Mouse (Mus musculus) kidney, postnatal 4 days (tissue): ENCODE data around the gene Trpm2.
"Not testable (repeated sequence)": the region's sequence is repeated elsewhere in the genome, so short reads cannot be mapped to it uniquely, and the experiment has no call there.

Experiments
- DNase-seq, 2 experiments: peaks; one replicate each; pipeline ENCODE4 v3.0.0; 2021; ENCODE audit warnings: mixed read lengths in 2 of 2

Trpm2 gene

GRCm38 (mm10) chr10:77976458-77977150, 6.2 kb upstream of the Trpm2 start:
- DNase-seq, result peak in 1 of 2 experiments; percentile 26

- DNase-seq, result no peak
Measured at GRCm38 (mm10) chr10:77975653-77976052, 5.3 kb upstream of the Trpm2 start.

- DNase-seq, result no peak
Measured at GRCm38 (mm10) chr10:77974811-77975210, 4.4 kb upstream of the Trpm2 start.

- DNase-seq, result no peak
Measured at GRCm38 (mm10) chr10:77974323-77974722, 4.0 kb upstream of the Trpm2 start.

- peak; percentile 53 to 61 for DNase-seq
Measured at GRCm38 (mm10) chr10:77971709-77972553, 1.6 kb upstream of the Trpm2 start.

- no peak for DNase-seq
Measured at GRCm38 (mm10) chr10:77971191-77971590, 828 bp upstream of the Trpm2 start.

- no peak for DNase-seq
Measured at GRCm38 (mm10) chr10:77969973-77970325, 414 bp downstream of the Trpm2 start.

- peak; percentile 57 to 61 for DNase-seq
Measured at GRCm38 (mm10) chr10:77969274-77969972, 940 bp downstream of the Trpm2 start.

- no peak for DNase-seq
Measured at GRCm38 (mm10) chr10:77963971-77964370, 6.4 kb downstream of the Trpm2 start.

- DNase-seq, result no peak
Measured at GRCm38 (mm10) chr10:77962725-77963124, 7.6 kb downstream of the Trpm2 start.

- not testable (repeated sequence) for DNase-seq
Measured at GRCm38 (mm10) chr10:77950468-77950867, 19.9 kb downstream of the Trpm2 start.

- DNase-seq, result no peak
Measured at GRCm38 (mm10) chr10:77939685-77940084, 30.7 kb downstream of the Trpm2 start.

GRCm38 (mm10) chr10:77927375-77927774, 43.0 kb downstream of the Trpm2 start:
- DNase-seq, result no peak

GRCm38 (mm10) chr10:77926140-77926539, 44.2 kb downstream of the Trpm2 start:
- peak; percentile 64 to 66 for DNase-seq

GRCm38 (mm10) chr10:77922681-77923080, 47.7 kb downstream of the Trpm2 start:
- DNase-seq, result no peak

GRCm38 (mm10) chr10:77921009-77921408, 49.4 kb downstream of the Trpm2 start:
- no peak for DNase-seq

GRCm38 (mm10) chr10:77916636-77917335, 53.6 kb downstream of the Trpm2 start:
- peak; percentile 79 to 81 for DNase-seq

GRCm38 (mm10) chr10:77913292-77913691, 57.1 kb downstream of the Trpm2 start:
- no peak for DNase-seq

GRCm38 (mm10) chr10:77912605-77913004, 57.8 kb downstream of the Trpm2 start:
- no peak for DNase-seq

- DNase-seq, result peak; percentile 77 to 85
Measured at GRCm38 (mm10) chr10:77902894-77903715, 67.3 kb downstream of the Trpm2 start.

- DNase-seq, result peak; percentile 81 to 86
Measured at GRCm38 (mm10) chr10:77902211-77902893, 68.0 kb downstream of the Trpm2 start, which contains the start of gene Lrrc3. TSS of gene Lrrc3 (minus strand) at chr10:77902536.
